Mouse (Mus musculus): ENCODE measurements around the gene Gm16181.
A peak's percentile ranks its signal among the peaks of the same experiment; 100 is the strongest.

The Gm16181 gene

DNA sequence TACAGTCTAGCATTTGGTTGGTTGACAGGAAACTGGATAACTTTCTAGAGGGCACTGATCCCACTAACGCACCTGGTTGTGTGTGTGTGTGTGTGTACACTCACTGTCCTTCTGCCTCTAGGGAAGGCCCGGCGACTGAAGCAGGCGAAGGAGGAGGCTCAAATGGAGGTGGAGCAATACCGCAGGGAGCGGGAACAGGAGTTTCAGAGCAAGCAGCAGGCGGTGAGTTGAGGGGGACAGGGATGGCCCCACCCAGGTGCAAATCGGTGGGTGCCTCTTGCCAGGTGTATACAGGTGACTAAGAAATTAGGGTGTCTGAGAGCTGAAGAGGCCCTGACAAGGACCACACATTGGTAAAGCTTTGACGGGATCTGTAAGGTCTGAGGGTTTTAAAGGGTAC, 16.4 kb downstream of the Gm16181 start:
- TF ChIP-seq POU5F1 (IDR thresholded peaks at IDR 0.05; ENCODE audit: borderline replicate concordance, low read length): no peak
- TF ChIP-seq CTCF (conservative IDR thresholded peaks at IDR 0.05; ENCODE audit: low read length): no peak
- TF ChIP-seq NANOG (IDR thresholded peaks at IDR 0.05; ENCODE audit: borderline replicate concordance, low read length): no peak
- H3K27me3 ChIP-seq (ENCODE audit: insufficient read depth, low read length): peaks cover 11% of the 10 kb centered on the region
- no peaks in the 10 kb centered on the region for H3K9me3 ChIP-seq (ENCODE audit: low read length)
- H3K4me3 ChIP-seq (replicated peaks; ENCODE audit: low read length): 0 out of 2 replicates have a peak overlapping the region, but pooled peaks have one; percentile 85
- H3K4me1 ChIP-seq (replicated peaks; ENCODE audit: low read depth, low read length): peaks cover 52% of the 10 kb centered on the region
- peaks cover 17% of the 10 kb centered on the region for H3K36me3 ChIP-seq (ENCODE audit: insufficient read depth, low read length)

DNA sequence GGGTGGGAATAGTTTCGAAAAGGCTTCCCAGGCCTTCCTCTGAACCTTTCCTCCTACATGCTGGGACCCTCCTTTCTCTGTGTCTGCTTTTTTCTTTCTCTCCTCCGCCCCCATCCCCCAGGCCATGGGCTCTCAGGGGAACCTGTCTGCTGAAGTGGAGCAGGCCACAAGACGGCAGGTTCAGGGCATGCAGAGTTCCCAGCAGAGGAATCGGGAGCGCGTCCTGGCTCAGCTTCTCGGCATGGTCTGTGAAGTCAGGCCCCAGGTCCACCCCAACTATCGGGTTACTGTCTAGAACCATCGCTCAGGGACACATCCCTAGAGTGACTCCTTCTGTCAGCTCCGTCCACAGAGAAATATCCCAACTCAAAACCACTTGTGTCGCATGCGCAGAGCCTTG, 16.9 kb downstream of the Gm16181 start:
- TF ChIP-seq NANOG (IDR thresholded peaks at IDR 0.05; ENCODE audit: borderline replicate concordance, low read length): no peak
- no peak for TF ChIP-seq CTCF (conservative IDR thresholded peaks at IDR 0.05; ENCODE audit: low read length)
- TF ChIP-seq POU5F1 (IDR thresholded peaks at IDR 0.05; ENCODE audit: borderline replicate concordance, low read length): no peak
- Histone ChIP-seq H3K4me1 (replicated peaks; ENCODE audit: low read depth, low read length) (peaks cover 47% of the 10 kb centered on the region), H3K27me3 (ENCODE audit: insufficient read depth, low read length) (peaks cover 11% of the 10 kb centered on the region), H3K4me3 (replicated peaks; ENCODE audit: low read length) (no peak overlapping the region), H3K9me3 (ENCODE audit: low read length) (no peaks in the 10 kb centered on the region), H3K36me3 (ENCODE audit: insufficient read depth, low read length) (peaks cover 15% of the 10 kb centered on the region)

DNA sequence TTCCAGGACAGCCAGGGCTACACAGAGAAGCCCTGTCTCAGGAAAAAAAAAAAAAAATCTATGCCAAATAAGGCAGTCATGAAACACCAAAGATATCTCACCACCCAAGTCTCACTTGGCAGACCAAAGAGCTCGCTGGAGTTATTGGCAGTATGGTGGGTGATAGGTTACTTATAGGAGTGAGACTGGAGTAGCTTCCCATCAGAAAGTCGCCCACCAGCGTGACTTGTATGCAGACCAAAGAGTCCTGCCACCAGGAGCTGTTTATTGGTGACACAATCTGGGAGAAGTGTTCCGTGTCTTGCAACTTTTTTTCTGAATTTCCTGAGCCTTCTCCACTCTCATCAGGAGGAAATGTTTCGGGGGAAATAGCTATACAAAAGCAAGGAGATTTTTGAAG, 19.1 kb downstream of the Gm16181 start:
- Histone ChIP-seq H3K4me1 (replicated peaks; ENCODE audit: low read depth, low read length) (peaks cover 41% of the 10 kb centered on the region), H3K27me3 (ENCODE audit: insufficient read depth, low read length) (peaks cover 11% of the 10 kb centered on the region), H3K4me3 (replicated peaks; ENCODE audit: low read length) (no peak overlapping the region), H3K36me3 (ENCODE audit: insufficient read depth, low read length) (peaks cover 22% of the 10 kb centered on the region), H3K9me3 (ENCODE audit: low read length) (no peaks in the 10 kb centered on the region)
- TF ChIP-seq POU5F1 (IDR thresholded peaks at IDR 0.05; ENCODE audit: borderline replicate concordance, low read length) (no peak), CTCF (conservative IDR thresholded peaks at IDR 0.05; ENCODE audit: low read length) (no peak), NANOG (IDR thresholded peaks at IDR 0.05; ENCODE audit: borderline replicate concordance, low read length) (no peak)

DNA sequence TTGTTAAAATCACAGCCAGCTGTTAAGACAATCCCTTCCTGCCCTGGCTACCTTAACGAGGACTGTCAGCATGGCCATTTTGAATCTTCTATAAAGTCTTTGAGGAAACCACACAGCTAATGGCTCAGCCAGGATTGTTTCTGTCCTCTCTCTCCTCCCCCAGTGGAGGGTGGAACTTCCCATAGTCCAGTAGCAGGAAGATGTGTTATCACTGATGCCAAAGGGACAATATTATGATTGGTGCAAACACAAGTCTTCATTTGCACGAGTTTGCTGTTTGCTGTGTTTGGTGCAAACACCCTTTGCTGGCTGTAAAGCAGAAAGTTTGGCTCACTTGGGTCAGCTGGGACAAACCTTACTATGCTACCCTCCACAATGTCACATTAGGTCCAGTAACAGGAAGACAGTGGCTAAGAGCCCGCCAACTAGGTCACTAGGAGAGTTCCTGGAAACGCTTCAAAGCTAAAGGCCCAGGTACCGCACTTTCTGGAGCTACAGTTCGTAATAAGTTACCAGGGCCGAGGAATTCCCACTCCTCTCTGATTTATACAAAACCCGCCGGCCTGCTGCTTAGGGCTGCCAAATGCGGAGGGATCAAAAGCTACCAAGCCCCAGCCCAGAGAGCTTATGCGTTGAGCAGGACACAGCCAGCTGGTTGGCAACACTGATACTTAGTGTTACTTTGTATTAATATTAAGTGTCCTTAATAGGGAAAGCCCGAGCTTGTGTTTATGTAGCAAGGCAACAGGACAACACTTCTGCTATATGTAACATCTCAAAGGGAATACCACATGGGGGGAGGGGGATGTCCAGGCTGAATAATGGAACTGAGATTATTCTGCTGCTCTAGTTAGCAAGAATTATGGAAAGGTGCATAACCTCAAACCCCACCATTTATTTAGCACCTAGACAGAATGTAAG, 20.0 kb downstream of the Gm16181 start:
- peak overlapping the region; percentile 99 for H3K4me3 ChIP-seq (replicated peaks; ENCODE audit: low read length)
- peaks cover 31% of the 10 kb centered on the region for H3K36me3 ChIP-seq (ENCODE audit: insufficient read depth, low read length)
- TF ChIP-seq POU5F1 (IDR thresholded peaks at IDR 0.05; ENCODE audit: borderline replicate concordance, low read length): no peak
- no peak for TF ChIP-seq CTCF (conservative IDR thresholded peaks at IDR 0.05; ENCODE audit: low read length)
- no peak for TF ChIP-seq NANOG (IDR thresholded peaks at IDR 0.05; ENCODE audit: borderline replicate concordance, low read length)
- no peaks in the 10 kb centered on the region for H3K9me3 ChIP-seq (ENCODE audit: low read length)
- H3K27me3 ChIP-seq (ENCODE audit: insufficient read depth, low read length): peaks cover 11% of the 10 kb centered on the region
- H3K4me1 ChIP-seq (replicated peaks; ENCODE audit: low read depth, low read length): peaks cover 50% of the 10 kb centered on the region

DNA sequence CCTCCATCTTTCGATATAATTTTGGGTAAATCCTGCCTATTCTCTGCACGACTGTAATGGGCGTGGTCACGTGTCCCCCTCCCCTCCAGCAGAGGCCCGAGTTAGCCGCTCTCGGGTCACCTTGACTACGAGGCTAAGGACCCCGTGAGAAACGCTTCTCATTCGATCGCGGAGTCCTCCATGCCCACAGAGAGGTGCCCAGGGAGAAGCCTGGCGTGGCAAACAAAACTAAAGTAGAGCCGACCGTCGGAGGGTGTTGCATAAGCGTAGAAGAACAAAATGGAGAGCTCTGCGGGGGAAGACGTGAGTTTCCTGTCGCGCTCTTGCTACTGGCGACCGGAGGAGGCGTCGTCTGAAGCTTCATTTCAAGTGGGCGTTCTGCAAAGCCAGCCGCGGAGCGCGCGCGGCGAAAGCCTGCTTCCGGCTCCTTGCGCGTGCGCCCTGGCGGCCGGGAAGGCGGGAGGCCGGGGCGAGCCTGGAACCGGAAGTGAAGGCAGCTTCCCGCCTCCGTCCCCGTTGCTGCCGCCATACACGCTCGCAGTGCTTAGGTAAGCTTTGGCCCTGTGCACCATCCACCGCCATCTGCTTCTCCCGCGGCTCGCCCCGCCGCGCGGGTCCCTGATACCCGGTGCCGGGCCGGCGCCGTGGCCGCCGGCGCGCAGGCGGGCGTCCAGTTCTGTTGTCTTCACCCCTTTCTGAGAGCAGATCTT, 20.8 kb downstream of the Gm16181 start, which contains the start of gene Ddx39b:
Ddx39b (plus strand) TSS at position 442 of the 710 bp plus-strand sequence.
- Histone ChIP-seq H3K9me3 (ENCODE audit: low read length) (no peaks in the 10 kb centered on the region), H3K4me1 (replicated peaks; ENCODE audit: low read depth, low read length) (peaks cover 53% of the 10 kb centered on the region), H3K27me3 (ENCODE audit: insufficient read depth, low read length) (peaks cover 11% of the 10 kb centered on the region), H3K36me3 (ENCODE audit: insufficient read depth, low read length) (peaks cover 39% of the 10 kb centered on the region), H3K4me3 (replicated peaks; ENCODE audit: low read length) (peak within 1 kb of the TSS; percentile 99)
- TF ChIP-seq CTCF (conservative IDR thresholded peaks at IDR 0.05; ENCODE audit: low read length) (no peak), POU5F1 (IDR thresholded peaks at IDR 0.05; ENCODE audit: borderline replicate concordance, low read length) (no peak), NANOG (IDR thresholded peaks at IDR 0.05; ENCODE audit: borderline replicate concordance, low read length) (no peak)

DNA sequence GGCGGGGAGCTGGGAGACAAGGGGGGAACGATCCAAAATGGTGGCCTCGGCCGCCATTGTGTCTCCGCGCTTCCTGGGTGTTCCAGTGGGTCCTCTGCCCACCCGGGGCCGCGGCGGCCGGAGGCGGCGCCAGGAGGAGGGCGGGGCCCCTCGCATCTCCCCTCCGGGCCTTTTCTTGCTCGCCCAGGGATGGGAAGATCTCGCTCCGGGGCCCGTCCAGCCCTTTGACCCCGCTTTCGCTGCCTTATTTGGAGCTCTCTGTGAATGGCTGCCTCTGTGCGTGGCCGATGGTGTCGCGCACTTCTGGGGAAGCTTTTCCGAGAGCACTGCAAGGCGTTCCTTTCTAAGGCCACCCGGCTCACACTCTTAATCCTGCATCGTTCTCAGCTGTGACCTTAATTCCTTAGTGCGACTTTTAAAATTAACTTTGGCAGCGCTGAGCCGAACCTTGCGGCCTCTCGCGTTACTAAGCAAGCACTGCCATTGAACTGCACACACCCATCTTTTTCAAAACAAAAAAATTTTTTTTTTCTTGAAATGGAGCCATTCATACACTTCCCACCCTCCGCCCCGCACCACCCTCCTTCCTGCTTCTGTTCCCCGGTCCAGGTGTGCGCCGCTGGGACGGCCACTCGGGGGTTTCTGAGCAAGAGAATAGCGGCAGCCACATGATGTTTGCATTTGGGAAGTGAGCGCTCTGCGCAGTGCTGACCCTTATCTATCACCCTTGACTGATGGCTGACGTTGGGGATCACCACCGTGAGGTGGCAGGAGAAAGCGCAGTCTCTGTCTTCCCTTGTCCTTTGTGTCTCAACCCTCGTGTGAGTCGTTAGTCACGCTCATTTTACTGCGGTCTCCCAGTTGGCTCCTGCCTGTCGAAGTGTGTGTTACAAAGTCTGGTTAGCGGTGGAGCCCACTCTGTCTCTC, 21.6 kb downstream of the Gm16181 start:
- Histone ChIP-seq H3K4me3 (replicated peaks; ENCODE audit: low read length) (peak overlapping the region; percentile 99), H3K9me3 (ENCODE audit: low read length) (no peaks in the 10 kb centered on the region), H3K4me1 (replicated peaks; ENCODE audit: low read depth, low read length) (peaks cover 55% of the 10 kb centered on the region), H3K36me3 (ENCODE audit: insufficient read depth, low read length) (peaks cover 47% of the 10 kb centered on the region), H3K27me3 (ENCODE audit: insufficient read depth, low read length) (peaks cover 3% of the 10 kb centered on the region)
- TF ChIP-seq NANOG (IDR thresholded peaks at IDR 0.05; ENCODE audit: borderline replicate concordance, low read length) (no peak), POU5F1 (IDR thresholded peaks at IDR 0.05; ENCODE audit: borderline replicate concordance, low read length) (no peak), CTCF (conservative IDR thresholded peaks at IDR 0.05; ENCODE audit: low read length) (no peak)

DNA sequence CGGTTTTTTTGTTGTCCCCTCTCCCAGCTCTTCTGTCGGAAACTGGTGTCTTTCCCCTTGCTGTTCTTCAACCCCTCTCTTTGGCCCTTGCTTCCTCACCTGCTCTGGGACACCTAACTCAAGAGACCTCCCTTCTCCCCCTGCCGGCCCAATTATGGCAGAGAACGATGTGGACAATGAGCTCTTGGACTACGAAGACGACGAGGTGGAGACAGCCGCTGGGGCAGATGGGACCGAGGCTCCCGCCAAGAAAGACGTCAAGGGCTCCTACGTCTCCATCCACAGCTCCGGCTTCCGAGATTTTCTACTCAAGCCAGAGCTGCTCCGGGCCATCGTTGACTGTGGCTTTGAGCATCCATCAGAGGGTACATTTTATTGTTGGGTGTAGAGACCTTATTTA, 22.5 kb downstream of the Gm16181 start:
- Histone ChIP-seq H3K27me3 (ENCODE audit: insufficient read depth, low read length) (no peaks in the 10 kb centered on the region), H3K36me3 (ENCODE audit: insufficient read depth, low read length) (peaks cover 55% of the 10 kb centered on the region), H3K4me3 (replicated peaks; ENCODE audit: low read length) (peak overlapping the region; percentile 99), H3K4me1 (replicated peaks; ENCODE audit: low read depth, low read length) (peaks cover 63% of the 10 kb centered on the region), H3K9me3 (ENCODE audit: low read length) (no peaks in the 10 kb centered on the region)
- TF ChIP-seq POU5F1 (IDR thresholded peaks at IDR 0.05; ENCODE audit: borderline replicate concordance, low read length): no peak
- no peak for TF ChIP-seq NANOG (IDR thresholded peaks at IDR 0.05; ENCODE audit: borderline replicate concordance, low read length)
- TF ChIP-seq CTCF (conservative IDR thresholded peaks at IDR 0.05; ENCODE audit: low read length): no peak

Data from E14TG2a.4 (cell line).